Mouse (Mus musculus): Measurements from ENCODE around the gene Ppig.

DNA sequence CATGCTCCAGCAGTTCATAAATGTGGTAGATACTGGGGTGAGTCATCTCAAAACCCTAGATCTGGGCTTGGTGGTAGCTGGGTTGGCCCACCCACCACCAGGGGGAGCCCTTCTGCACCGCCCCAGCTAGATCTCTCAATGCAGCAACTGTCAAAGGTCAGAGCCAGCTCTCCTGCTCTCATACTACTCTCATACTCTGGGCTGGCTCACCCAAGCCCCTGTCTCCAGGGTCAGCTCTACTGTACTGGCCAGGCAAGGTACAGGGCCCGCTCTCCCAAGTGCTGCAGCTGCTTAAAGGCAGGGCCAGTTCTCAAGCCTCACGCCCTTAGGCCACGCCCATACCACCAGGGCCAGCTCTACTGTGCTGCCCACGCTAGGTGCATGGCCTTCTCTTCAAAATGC lies 80.6 kb downstream of the Ppig start:
- TF ChIP-seq CTCF (IDR thresholded peaks at IDR 0.05; ENCODE audit: extremely low read depth, insufficient read length, insufficient replicate concordance, low read depth, low read length) (peak; percentile 97), POLR2A (IDR thresholded peaks at IDR 0.05; ENCODE audit: low read depth, low read length) (0 out of 2 replicates have a peak, but pooled peaks have one; percentile 30)

Data from small intestine, adult 2 months (tissue).